Mouse (Mus musculus) ovary, postnatal 36 days (tissue): ENCODE data around the gene Tnfrsf18.

ENCODE experiments used
- DNase-seq: peaks from one replicate; pipeline ENCODE4 v3.0.0; 2022; ENCODE audit warnings: low spot score, mixed read lengths

Gene Tnfrsf18

GRCm38 (mm10) chr4:156032856-156033255 is 6.9 kb downstream of the Tnfrsf18 start:
- DNase-seq = no peak

GRCm38 (mm10) chr4:156033476-156034119 is 7.6 kb downstream of the Tnfrsf18 start:
- no peak for DNase-seq

- no peak for DNase-seq
Observed at GRCm38 (mm10) chr4:156034301-156034700, 8.3 kb downstream of the Tnfrsf18 start.

GRCm38 (mm10) chr4:156034901-156035300 is 8.9 kb downstream of the Tnfrsf18 start:
- DNase-seq = no peak

GRCm38 (mm10) chr4:156044754-156045153 is 18.8 kb downstream of the Tnfrsf18 start:
- no peak for DNase-seq

- DNase-seq = no peak
Observed at GRCm38 (mm10) chr4:156049779-156050178, 23.8 kb downstream of the Tnfrsf18 start.

- DNase-seq = peak; percentile 63
Observed at GRCm38 (mm10) chr4:156050391-156050980, 24.5 kb downstream of the Tnfrsf18 start.

- no peak for DNase-seq
Observed at GRCm38 (mm10) chr4:156053113-156053512, 27.1 kb downstream of the Tnfrsf18 start.

GRCm38 (mm10) chr4:156054130-156054529 is 28.2 kb downstream of the Tnfrsf18 start:
- no peak for DNase-seq

GRCm38 (mm10) chr4:156054606-156055005 is 28.6 kb downstream of the Tnfrsf18 start:
- no peak for DNase-seq

GRCm38 (mm10) chr4:156055173-156055572 is 29.2 kb downstream of the Tnfrsf18 start:
- DNase-seq = no peak

- DNase-seq = no peak
Observed at GRCm38 (mm10) chr4:156057702-156058101, 31.7 kb downstream of the Tnfrsf18 start.

GRCm38 (mm10) chr4:156058826-156059225 is 32.9 kb downstream of the Tnfrsf18 start:
- no peak for DNase-seq

- peak; percentile 42 for DNase-seq
Observed at GRCm38 (mm10) chr4:156059261-156059660, 33.3 kb downstream of the Tnfrsf18 start, which contains the start of gene Ttll10. TSS of gene Ttll10 (minus strand) at chr4:156059414.

- DNase-seq = peak; percentile 61
Observed at GRCm38 (mm10) chr4:156059713-156060112, 33.7 kb downstream of the Tnfrsf18 start.

GRCm38 (mm10) chr4:156063861-156064509 is 38.0 kb downstream of the Tnfrsf18 start:
- no peak for DNase-seq

- no peak for DNase-seq
Observed at GRCm38 (mm10) chr4:156064510-156064897, 38.5 kb downstream of the Tnfrsf18 start.

- DNase-seq = no peak
Observed at GRCm38 (mm10) chr4:156065156-156065894, 39.4 kb downstream of the Tnfrsf18 start.

GRCm38 (mm10) chr4:156067256-156067949 is 41.4 kb downstream of the Tnfrsf18 start:
- DNase-seq = no peak

- no peak for DNase-seq
Observed at GRCm38 (mm10) chr4:156069701-156070100, 43.7 kb downstream of the Tnfrsf18 start.

- DNase-seq = no peak
Observed at GRCm38 (mm10) chr4:156070276-156070675, 44.3 kb downstream of the Tnfrsf18 start.

- DNase-seq = no peak
Observed at GRCm38 (mm10) chr4:156070716-156071115, 44.8 kb downstream of the Tnfrsf18 start.
